Mouse (Mus musculus) C2C12 (cell line): ENCODE data around the gene Ttc7. TPM values are rescaled to one million over a fixed set of nuclear protein-coding genes. Genes with fewer than 3 reads are reported as not detected.

Experiments
- H3K27me3 ChIP-seq: one replicate; pipeline ENCODE4 v1.6.1; 2011; ENCODE audit not compliant: control insufficient read depth, insufficient read depth, insufficient read length
- H3K36me3 ChIP-seq: one replicate; pipeline ENCODE4 v1.6.1; 2011; ENCODE audit not compliant: control insufficient read depth, insufficient read depth
- H3K4me3 ChIP-seq: one replicate; pipeline ENCODE4 v1.5.1; 2011; ENCODE audit warnings: mild to moderate bottlenecking, control low read depth; ENCODE audit not compliant: poor library complexity, insufficient read depth, severe bottlenecking
- H3K79me2 ChIP-seq: one replicate; pipeline ENCODE4 v1.6.1; 2011; ENCODE audit not compliant: control insufficient read depth, insufficient read depth
- H3K79me3 ChIP-seq: one replicate; pipeline ENCODE4 v1.6.1; 2011; ENCODE audit warnings: low read depth, control low read depth
- H3ac ChIP-seq: one replicate; pipeline ENCODE3; 2011; ENCODE audit warnings: low read depth; ENCODE audit not compliant: control insufficient read depth, insufficient read length
- CEBPB ChIP-seq: IDR thresholded peaks from one replicate; pipeline ENCODE4 v1.6.1; 2011; ENCODE audit warnings: low read depth, mild to moderate bottlenecking, control low read depth, moderate library complexity
- CTCF ChIP-seq: IDR thresholded peaks from one replicate; pipeline ENCODE4 v1.5.1; 2011; ENCODE audit not compliant: control insufficient read depth, insufficient read depth, insufficient read length
- FOSL1 ChIP-seq: IDR thresholded peaks from one replicate; pipeline ENCODE4 v1.8.0; 2011; ENCODE audit warnings: mild to moderate bottlenecking, low read length; ENCODE audit not compliant: poor library complexity, insufficient read depth, severe bottlenecking
- MAX ChIP-seq: IDR thresholded peaks from one replicate; pipeline ENCODE4 v1.6.1; 2011; ENCODE audit warnings: mild to moderate bottlenecking, control low read depth
- MYOD1 ChIP-seq: IDR thresholded peaks from one replicate; pipeline ENCODE4 v1.6.1; 2011; ENCODE audit warnings: low read depth; ENCODE audit not compliant: control insufficient read depth, insufficient read length
- MYOG ChIP-seq: IDR thresholded peaks from one replicate; pipeline ENCODE4 v1.6.1; 2011; ENCODE audit not compliant: control insufficient read depth, insufficient read length; ENCODE audit errors: extremely low read depth
- USF1 ChIP-seq: IDR thresholded peaks from one replicate; pipeline ENCODE4 v1.6.1; 2011; ENCODE audit warnings: low read depth, mild to moderate bottlenecking, control low read depth, moderate library complexity
- polyA plus RNA-seq: library from polyadenylated mRNA; unstranded; fragments of >200 nt; fragmentation: generic; extraction: Trizol; gene quantifications from one replicate; pipeline ENCODE4 v1.2.1, GENCODE M21; 2012; ENCODE audit warnings: missing spikeins

Ttc7 gene
- polyA plus RNA-seq, 1 experiment: 9.8 TPM

GRCm38 (mm10) chr17:87379821-87380220 lies 97.1 kb downstream of the Ttc7 start:
- Histone ChIP-seq H3K4me3 (no peak overlapping the region), H3K79me2 (no peaks in the 10 kb centered on the region), H3K36me3 (no peaks in the 10 kb centered on the region), H3K79me3 (no peaks in the 10 kb centered on the region), H3ac (no peak overlapping the region), H3K27me3 (no peaks in the 10 kb centered on the region)
- TF ChIP-seq USF1 (no peak), CEBPB (no peak), MYOD1 (no peak), MAX (no peak), CTCF (no peak), FOSL1 (no peak), MYOG (no peak)

GRCm38 (mm10) chr17:87380681-87381080 lies 98.0 kb downstream of the Ttc7 start:
- Histone ChIP-seq H3ac (no peak overlapping the region), H3K27me3 (no peaks in the 10 kb centered on the region), H3K4me3 (no peak overlapping the region), H3K79me3 (no peaks in the 10 kb centered on the region), H3K36me3 (no peaks in the 10 kb centered on the region), H3K79me2 (no peaks in the 10 kb centered on the region)
- TF ChIP-seq MAX (no peak), FOSL1 (no peak), USF1 (no peak), CTCF (no peak), CEBPB (no peak), MYOD1 (no peak), MYOG (no peak)

DNA sequence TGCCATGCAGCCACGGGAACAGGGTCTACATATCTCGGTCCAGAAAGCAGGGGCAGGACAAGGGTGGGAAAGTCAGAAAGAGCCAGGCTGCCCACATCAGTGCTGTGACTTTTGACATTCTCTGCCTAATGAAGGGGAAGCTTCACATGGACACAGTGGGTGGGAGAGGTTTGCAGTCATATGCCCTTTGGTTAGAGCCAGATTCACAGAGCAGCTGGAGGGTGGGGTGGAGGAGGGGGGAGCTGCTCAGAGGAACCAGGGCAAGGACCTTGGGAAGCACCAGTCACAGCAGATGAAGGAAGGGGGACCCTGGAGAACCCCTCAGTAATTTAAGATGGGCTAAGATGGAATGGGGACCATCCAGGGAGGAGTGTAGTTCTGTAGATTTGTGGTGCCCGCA lies 103.1 kb downstream of the Ttc7 start:
- H3K79me3 ChIP-seq: no peaks in the 10 kb centered on the region
- no peaks in the 10 kb centered on the region for H3K79me2 ChIP-seq
- H3ac ChIP-seq: no peak overlapping the region
- H3K27me3 ChIP-seq: no peaks in the 10 kb centered on the region
- TF ChIP-seq MYOG (no peak), CTCF (no peak), CEBPB (no peak), MAX (no peak), MYOD1 (no peak), USF1 (no peak), FOSL1 (no peak)
- H3K36me3 ChIP-seq: no peaks in the 10 kb centered on the region
- no peak overlapping the region for H3K4me3 ChIP-seq

GRCm38 (mm10) chr17:87387068-87387467 lies 104.4 kb downstream of the Ttc7 start:
- Histone ChIP-seq H3K4me3 (no peak overlapping the region), H3K79me3 (no peaks in the 10 kb centered on the region), H3ac (no peak overlapping the region), H3K27me3 (no peaks in the 10 kb centered on the region), H3K79me2 (no peaks in the 10 kb centered on the region), H3K36me3 (no peaks in the 10 kb centered on the region)
- TF ChIP-seq MAX (no peak), FOSL1 (no peak), USF1 (no peak), MYOD1 (no peak), CEBPB (no peak), MYOG (no peak), CTCF (no peak)

DNA sequence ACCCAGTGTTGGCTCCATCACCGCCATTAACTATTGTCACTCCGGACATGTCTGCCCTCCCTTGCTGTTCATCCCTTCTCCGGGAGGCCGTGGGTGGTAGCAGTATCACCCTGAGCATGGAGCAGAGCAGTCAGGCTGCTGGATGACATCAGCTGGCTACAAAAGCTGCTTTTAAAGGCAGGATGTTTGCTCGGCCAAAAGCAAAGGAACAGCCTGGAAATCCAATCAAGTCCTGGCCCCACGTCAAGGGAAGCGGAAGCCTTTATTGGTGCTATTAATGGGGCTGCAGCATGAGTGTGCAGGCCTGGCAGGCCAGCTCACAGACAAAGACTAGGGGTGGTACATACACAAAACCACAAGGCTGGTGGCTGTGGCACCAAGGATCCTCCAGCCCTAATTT lies 108.6 kb downstream of the Ttc7 start:
- no peak for TF ChIP-seq FOSL1
- no peak for TF ChIP-seq MAX
- no peak for TF ChIP-seq MYOD1
- TF ChIP-seq USF1: no peak
- no peak for TF ChIP-seq CTCF
- no peak for TF ChIP-seq CEBPB
- TF ChIP-seq MYOG: no peak
- Histone ChIP-seq H3K79me2 (no peaks in the 10 kb centered on the region), H3K27me3 (no peaks in the 10 kb centered on the region), H3K36me3 (no peaks in the 10 kb centered on the region), H3ac (no peak overlapping the region), H3K4me3 (no peak overlapping the region), H3K79me3 (no peaks in the 10 kb centered on the region)

DNA sequence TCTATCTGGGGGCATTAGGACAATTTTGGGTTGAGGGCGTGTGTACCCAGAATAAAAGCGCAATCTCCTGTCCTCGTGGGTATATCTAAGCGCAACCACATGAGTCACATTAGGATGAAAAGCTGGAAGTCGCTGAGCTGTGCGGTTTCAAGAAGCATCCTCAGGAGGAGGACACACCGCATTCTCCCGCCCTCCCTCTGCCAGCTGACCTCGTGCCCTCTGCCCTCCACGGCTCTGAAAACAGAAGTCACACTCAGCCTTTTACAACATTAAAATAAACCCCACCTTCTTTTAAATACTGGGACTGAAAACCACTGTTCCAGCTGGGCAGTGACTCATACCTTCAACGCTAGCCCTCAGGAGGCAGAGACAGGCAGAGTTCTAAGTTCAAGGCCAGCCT lies 114.4 kb downstream of the Ttc7 start:
- TF ChIP-seq FOSL1 (peak; percentile 4), USF1 (no peak), MYOD1 (no peak), CTCF (no peak)
- Histone ChIP-seq H3K79me3 (no peaks in the 10 kb centered on the region), H3K4me3 (no peak overlapping the region), H3K79me2 (no peaks in the 10 kb centered on the region), H3ac (no peak overlapping the region), H3K27me3 (no peaks in the 10 kb centered on the region), H3K36me3 (no peaks in the 10 kb centered on the region)

DNA sequence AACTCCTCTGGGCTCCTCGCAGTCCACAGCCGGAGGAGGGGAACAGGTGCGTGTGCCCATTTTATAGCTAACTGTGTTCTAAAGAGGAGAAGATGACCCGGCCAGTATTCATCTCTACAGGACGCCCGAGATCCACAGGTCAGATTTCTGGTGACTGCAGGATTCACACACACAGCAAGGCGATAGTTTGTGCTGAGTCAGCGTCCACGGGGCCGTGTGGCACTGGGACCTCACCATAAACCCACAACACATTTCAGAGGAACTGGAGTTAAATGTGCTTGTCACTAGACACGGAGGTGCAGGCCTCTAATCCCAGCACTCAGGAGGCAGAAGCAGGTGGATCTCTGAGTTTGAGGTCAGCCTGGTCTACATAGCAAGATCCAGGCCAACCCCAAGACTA lies 119.8 kb downstream of the Ttc7 start:
- H3K79me3 ChIP-seq: no peaks in the 10 kb centered on the region
- TF ChIP-seq CTCF: no peak
- no peak for TF ChIP-seq MAX
- no peak for TF ChIP-seq MYOD1
- TF ChIP-seq MYOG: no peak
- no peak for TF ChIP-seq FOSL1
- TF ChIP-seq CEBPB: no peak
- TF ChIP-seq USF1: no peak
- no peaks in the 10 kb centered on the region for H3K27me3 ChIP-seq
- no peaks in the 10 kb centered on the region for H3K36me3 ChIP-seq
- no peak overlapping the region for H3K4me3 ChIP-seq
- H3ac ChIP-seq: no peak overlapping the region
- H3K79me2 ChIP-seq: no peaks in the 10 kb centered on the region
